15 mouse cellular contexts compared by ENCODE assay signal in the genomic region with DNA sequence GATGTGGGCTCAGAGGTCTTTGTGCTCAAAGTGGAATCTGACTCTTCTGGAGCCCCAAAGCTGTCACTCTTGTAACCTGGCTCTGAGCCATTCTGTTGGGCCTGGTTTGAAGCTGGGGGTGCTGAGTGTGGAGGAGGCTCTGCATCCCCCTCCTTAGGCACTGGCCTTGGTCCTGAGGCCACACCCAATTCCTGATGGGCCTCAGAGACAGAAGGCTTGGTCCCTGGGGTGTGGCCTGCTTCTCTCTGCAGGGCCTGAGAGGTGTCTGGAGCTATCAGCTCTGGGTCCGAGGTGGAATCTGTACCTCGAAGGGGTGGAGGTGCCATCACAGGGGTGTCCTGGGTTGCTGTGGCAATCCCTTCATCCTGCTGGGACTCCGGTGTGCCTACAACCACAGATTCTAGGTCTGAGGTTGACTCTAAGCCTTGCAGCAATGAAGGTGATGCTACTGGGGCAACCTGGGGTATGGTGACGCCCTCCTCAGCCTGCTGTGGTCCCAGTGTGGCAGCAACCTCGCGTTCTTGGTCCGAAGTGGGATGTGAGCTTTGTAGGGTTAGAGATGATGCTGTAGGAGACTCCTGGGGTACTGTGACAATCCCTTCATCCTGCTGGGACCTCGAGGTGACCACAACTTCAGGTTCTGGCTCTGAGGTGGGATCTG. TPM values are rescaled to one million over a fixed set of nuclear protein-coding genes. Genes with fewer than 3 reads are reported as not detected.
A peak's percentile ranks its signal among the peaks of the same experiment; 100 is the strongest.
DNase-seq lines count a peak whose midpoint lies in the region; ATAC-seq lines count a peak whose summit lies in the region.
"Had no signal": no experiment of that assay in that cellular context is flagged by ENCODE, and none has a peak within 500 bp of the region (broad histone marks: within the 10 kb centered on the region; RNA-seq: fewer than 3 reads in every experiment).

No protein-coding gene starts in this region.

- H3K27ac ChIP-seq in hindbrain, embryonic 11.5 days (ENCODE audit: low read depth, low read length): peak overlapping the region; percentile 83
- peak overlapping the region; percentile 42; the same call in 1 of the 2 replicates for H3K27ac ChIP-seq in liver, embryonic 16.5 days (ENCODE audit: low read length)
- H3K27ac ChIP-seq in kidney, embryonic 14.5 days (ENCODE audit: low read depth, low read length): no peak overlapping the region
- H3K27ac ChIP-seq: heart, embryonic 13.5 days; lung, embryonic 15.5 days had no signal

- no peak overlapping the region for H3K4me2 ChIP-seq in hindbrain, embryonic 11.5 days (replicated peaks; ENCODE audit: low read depth, low read length)
- H3K4me2 ChIP-seq in liver, embryonic 16.5 days (ENCODE audit: low read depth, low read length): 0 out of 2 replicates have a peak overlapping the region, but pooled peaks have one; percentile 36
- no peak overlapping the region for H3K4me2 ChIP-seq in kidney, embryonic 14.5 days (replicated peaks; ENCODE audit: low read depth, low read length)
- H3K4me2 ChIP-seq: heart, embryonic 13.5 days; lung, embryonic 15.5 days had no signal

- 85% methylated on average over 8 of the region's 8 CpGs for WGBS in hindbrain, embryonic 11.5 days
- WGBS in liver, embryonic 16.5 days (ENCODE audit: insufficient replicate concordance): 55% methylated on average over 8 of the region's 8 CpGs
- WGBS in kidney, embryonic 14.5 days: 83% methylated on average over 8 of the region's 8 CpGs

- no peak overlapping the region for H3K9ac ChIP-seq in hindbrain, embryonic 11.5 days (ENCODE audit: low read depth, low read length)
- H3K9ac ChIP-seq in liver, embryonic 16.5 days (ENCODE audit: low read depth, low read length): no peak overlapping the region
- no peak overlapping the region for H3K9ac ChIP-seq in kidney, embryonic 14.5 days (ENCODE audit: low read depth, low read length)
- H3K9ac ChIP-seq: heart, embryonic 13.5 days; lung, embryonic 15.5 days had no signal

- no peak overlapping the region for H3K4me3 ChIP-seq in hindbrain, embryonic 11.5 days (ENCODE audit: low read depth, low read length)
- H3K4me3 ChIP-seq in liver, embryonic 16.5 days (ENCODE audit: low read depth, low read length): no peak overlapping the region
- H3K4me3 ChIP-seq in kidney, embryonic 14.5 days (ENCODE audit: low read length): no peak overlapping the region
- H3K4me3 ChIP-seq: heart, embryonic 13.5 days; lung, embryonic 15.5 days had no signal

- peaks cover 22% of the 10 kb centered on the region for H3K4me1 ChIP-seq in hindbrain, embryonic 11.5 days (replicated peaks; ENCODE audit: control insufficient read depth, insufficient read depth, low read length)
- H3K4me1 ChIP-seq in liver, embryonic 16.5 days (ENCODE audit: control insufficient read depth, low read depth, low read length): peaks cover 35% of the 10 kb centered on the region
- peaks cover 21% of the 10 kb centered on the region for H3K4me1 ChIP-seq in kidney, embryonic 14.5 days (ENCODE audit: control insufficient read depth, insufficient read depth, low read length)

- no peaks in the 10 kb centered on the region for H3K36me3 ChIP-seq in hindbrain, embryonic 11.5 days (ENCODE audit: control insufficient read depth, insufficient read depth, low read length)
- peaks cover 14% of the 10 kb centered on the region for H3K36me3 ChIP-seq in liver, embryonic 16.5 days (ENCODE audit: control insufficient read depth, insufficient read depth)
- peaks cover 32% of the 10 kb centered on the region for H3K36me3 ChIP-seq in kidney, embryonic 14.5 days (ENCODE audit: control insufficient read depth, insufficient read depth, low read length)

- no peaks in the 10 kb centered on the region for H3K9me3 ChIP-seq in hindbrain, embryonic 11.5 days (ENCODE audit: control insufficient read depth, low read length)
- H3K9me3 ChIP-seq in liver, embryonic 16.5 days (replicated peaks; ENCODE audit: control insufficient read depth, low read length): no peaks in the 10 kb centered on the region
- no peaks in the 10 kb centered on the region for H3K9me3 ChIP-seq in kidney, embryonic 14.5 days (ENCODE audit: control insufficient read depth, low read length)
- H3K9me3 ChIP-seq: heart, embryonic 13.5 days; lung, embryonic 15.5 days had no signal

- no peak for ATAC-seq in hindbrain, embryonic 11.5 days (ENCODE audit: low FRiP score)
- peak; percentile 41; the same call in 1 of the 2 replicates for ATAC-seq in liver, embryonic 16.5 days (ENCODE audit: low read depth)
- no peak for ATAC-seq in kidney, embryonic 14.5 days (ENCODE audit: low FRiP score, low TSS enrichment)

- peaks cover 4% of the 10 kb centered on the region for H3K27me3 ChIP-seq in hindbrain, embryonic 11.5 days (ENCODE audit: control insufficient read depth, insufficient read depth, low read length)
- H3K27me3 ChIP-seq in liver, embryonic 16.5 days (ENCODE audit: control insufficient read depth, insufficient read depth, low read depth, low read length): peaks cover 29% of the 10 kb centered on the region
- peaks cover 8% of the 10 kb centered on the region; the same call in 1 of the 2 replicates for H3K27me3 ChIP-seq in kidney, embryonic 14.5 days (ENCODE audit: control insufficient read depth, insufficient read depth, low read length)

- DNase-seq in right cerebral cortex, postnatal 25 days: peak; percentile 8
- DNase-seq in right cerebral cortex, adult 18-20 months: no peak
- no peak for DNase-seq in hindbrain, embryonic 11.5 days (ENCODE audit: low spot score)
- DNase-seq in urinary bladder, adult 2 months (ENCODE audit: low spot score): no peak
- no peak for DNase-seq in adrenal gland, postnatal 36 days
- DNase-seq: gastrocnemius, postnatal 10 days; kidney, postnatal 4 days had no signal

RNA-seq across cellular contexts. Expression of a gene that starts 5.4 kb away (rescaled TPM):
- polyA plus RNA-seq in hindbrain, embryonic 11.5 days (2014; fragmentation: Nextera tagmentation; extraction: Ambion mirVana): 44.3 and 44.8 TPM in 2 replicates
- 3.2 and 3.6 TPM in 2 replicates for polyA plus RNA-seq in liver, embryonic 16.5 days (2015; fragmentation: Nextera tagmentation; extraction: Ambion mirVana)
- 19.1 and 24.0 TPM in 2 replicates for polyA plus RNA-seq in urinary bladder, adult 2 months (2012; rRNA removed)
- polyA plus RNA-seq in kidney, embryonic 14.5 days (2014; fragmentation: Nextera tagmentation; extraction: Ambion mirVana): 0.77 and 0.86 TPM in 2 replicates
- total RNA-seq in adrenal gland, postnatal 36 days (2021): 1 to 10 TPM; 1.0 to 1.6 TPM

RNA-seq across cellular contexts. Expression of a gene that starts 25.5 kb away (rescaled TPM):
- 31.8 and 34.6 TPM in 2 replicates for polyA plus RNA-seq in hindbrain, embryonic 11.5 days (2014; fragmentation: Nextera tagmentation; extraction: Ambion mirVana)
- 27.2 and 28.6 TPM in 2 replicates for polyA plus RNA-seq in liver, embryonic 16.5 days (2015; fragmentation: Nextera tagmentation; extraction: Ambion mirVana)
- polyA plus RNA-seq in urinary bladder, adult 2 months (2012; rRNA removed): 41.5 and 50.3 TPM in 2 replicates
- polyA plus RNA-seq in kidney, embryonic 14.5 days (2014; fragmentation: Nextera tagmentation; extraction: Ambion mirVana): 30.6 and 48.9 TPM in 2 replicates
- 10 to 100 TPM; 61.7 to 64.5 TPM for total RNA-seq in adrenal gland, postnatal 36 days (2021)

RNA-seq across cellular contexts. Expression of a gene that starts 38.0 kb away (rescaled TPM):
- not detected in 2 replicates for polyA plus RNA-seq in hindbrain, embryonic 11.5 days (2014; fragmentation: Nextera tagmentation; extraction: Ambion mirVana)
- not detected in 2 replicates for polyA plus RNA-seq in liver, embryonic 16.5 days (2015; fragmentation: Nextera tagmentation; extraction: Ambion mirVana)
- polyA plus RNA-seq in urinary bladder, adult 2 months (2012; rRNA removed): not detected in 2 replicates
- not detected in 2 replicates for polyA plus RNA-seq in kidney, embryonic 14.5 days (2014; fragmentation: Nextera tagmentation; extraction: Ambion mirVana)
- not detected for total RNA-seq in adrenal gland, postnatal 36 days (2021)
- total RNA-seq: gastrocnemius, postnatal 10 days; left cerebral cortex, postnatal 10 days; monocyte, adult 5-6 weeks had no signal
- polyA plus RNA-seq: embryonic facial prominence, embryonic 14.5 days; heart, embryonic 13.5 days; intestine, embryonic 14.5 days; lung, embryonic 15.5 days had no signal

RNA-seq across cellular contexts. Expression of a gene that starts 53.7 kb away (rescaled TPM):
- 88.2 and 88.4 TPM in 2 replicates for polyA plus RNA-seq in hindbrain, embryonic 11.5 days (2014; fragmentation: Nextera tagmentation; extraction: Ambion mirVana)
- polyA plus RNA-seq in liver, embryonic 16.5 days (2015; fragmentation: Nextera tagmentation; extraction: Ambion mirVana): 34.5 and 36.0 TPM in 2 replicates
- 66.1 and 77.6 TPM in 2 replicates for polyA plus RNA-seq in urinary bladder, adult 2 months (2012; rRNA removed)
- 86.4 and 94.4 TPM in 2 replicates for polyA plus RNA-seq in kidney, embryonic 14.5 days (2014; fragmentation: Nextera tagmentation; extraction: Ambion mirVana)
- 10 to 100 TPM; 32.0 to 45.7 TPM for total RNA-seq in adrenal gland, postnatal 36 days (2021)

RNA-seq across cellular contexts. Expression of a gene that starts 57.9 kb away (rescaled TPM):
- 4.3 and 6.7 TPM in 2 replicates for polyA plus RNA-seq in hindbrain, embryonic 11.5 days (2014; fragmentation: Nextera tagmentation; extraction: Ambion mirVana)
- 0.31 TPM in 1 of 2 replicates, not detected in the other for polyA plus RNA-seq in liver, embryonic 16.5 days (2015; fragmentation: Nextera tagmentation; extraction: Ambion mirVana)
- 2.3 and 2.5 TPM in 2 replicates for polyA plus RNA-seq in urinary bladder, adult 2 months (2012; rRNA removed)
- 10.4 and 10.6 TPM in 2 replicates for polyA plus RNA-seq in kidney, embryonic 14.5 days (2014; fragmentation: Nextera tagmentation; extraction: Ambion mirVana)
- 10 to 100 TPM; 14.6 to 20.1 TPM for total RNA-seq in adrenal gland, postnatal 36 days (2021)
- total RNA-seq: monocyte, adult 5-6 weeks had no signal
